Mouse (Mus musculus) heart, adult 2 months (tissue): ENCODE results near the gene Gm21060. TPM values are rescaled to one million over a fixed set of nuclear protein-coding genes. Genes with fewer than 3 reads are reported as not detected.
"Not testable (repeated sequence)": the region's sequence is repeated elsewhere in the genome, so short reads cannot be mapped to it uniquely, and the experiment has no call there.

ENCODE experiments used
- DNase-seq, 2 experiments: peaks; one replicate each; pipeline ENCODE4 v3.0.0; 2021
- H3K27ac ChIP-seq: fragments of 200-600 bp; 2 replicates; pipeline ENCODE4 v1.8.1; 2022
- H3K27me3 ChIP-seq: fragments of 200-500 bp; 2 replicates; pipeline ENCODE4 v1.6.1; 2012; ENCODE audit warnings: mild to moderate bottlenecking, low read length, inconsistent platforms, mixed read lengths; ENCODE audit not compliant: control insufficient read depth, insufficient read depth
- H3K36me3 ChIP-seq: fragments of 200-500 bp; 2 replicates; pipeline ENCODE4 v1.6.1; 2012; ENCODE audit warnings: low read length, inconsistent platforms; ENCODE audit not compliant: control insufficient read depth, insufficient read depth
- H3K4me1 ChIP-seq: fragments of 200-500 bp; 2 replicates; pipeline ENCODE4 v1.6.1; 2011; ENCODE audit warnings: low read length; ENCODE audit not compliant: control insufficient read depth, insufficient read depth
- H3K4me3 ChIP-seq: fragments of 200-600 bp; 2 replicates; pipeline ENCODE4 v1.8.1; 2022
- H3K79me2 ChIP-seq: fragments of 200-500 bp; replicated peaks from 2 replicates; pipeline ENCODE4 v1.6.1; 2012; ENCODE audit warnings: mild to moderate bottlenecking, inconsistent platforms, low read length, moderate library complexity, mixed read lengths; ENCODE audit not compliant: control insufficient read depth, insufficient read depth
- H3K9ac ChIP-seq: fragments of 200-500 bp; 2 replicates; pipeline ENCODE4 v1.6.1; 2012; ENCODE audit warnings: low read depth, mild to moderate bottlenecking, control low read depth, inconsistent platforms, low read length, mixed read lengths
- CTCF ChIP-seq: fragments of 200-600 bp; IDR thresholded peaks from 2 replicates; pipeline ENCODE4 v1.8.1; 2022; ENCODE audit warnings: antibody characterized with exemption, mild to moderate bottlenecking, moderate library complexity
- EP300 ChIP-seq: fragments of 200-500 bp; IDR thresholded peaks from 2 replicates; pipeline ENCODE4 v1.6.1; 2011; ENCODE audit warnings: low read depth, low read length, control low read depth; ENCODE audit not compliant: insufficient read depth
- POLR2A ChIP-seq: fragments of 200-500 bp; IDR thresholded peaks from 2 replicates; pipeline ENCODE4 v1.6.1; 2011; ENCODE audit warnings: mild to moderate bottlenecking, low read depth, low read length, control low read depth; ENCODE audit not compliant: insufficient read depth
- WGBS: fragments of 180-500 bp; shearing (Covaris S2); methylation state at CpG from one replicate; pipeline ENCODE4 v1.1.7; 2018; 5-methylcytosine and 5-hydroxymethylcytosine counted together
- intact Hi-C: fragments of 180-260 bp; cut with DNase I; formaldehyde crosslinking; loops from one replicate; pipeline ENCODE4 v1.15.1; 2025
- long read RNA-seq: library from polyadenylated mRNA; stranded (forward); transcript quantifications from one replicate; pipeline ENCODE4 v2.0.0, GENCODE M21; 2021
- polyA plus RNA-seq: library from polyadenylated mRNA; depleted of rRNA; stranded (reverse); fragments of >200 nt; gene quantifications from 2 replicates; pipeline ENCODE4 v1.2.3, GENCODE M21; 2012; rRNA removed
- total RNA-seq, 2 experiments: library from RNA; stranded (reverse); gene quantifications; 2 replicates each; pipeline ENCODE4 v1.2.3; 2021

Gm21060 gene
- not detected for total RNA-seq
- not detected in 2 replicates for polyA plus RNA-seq
- long read RNA-seq: 0 reads

- TF ChIP-seq CTCF: no peak
- no peak for TF ChIP-seq POLR2A
- no peaks in the 10 kb centered on the region for H3K4me1 ChIP-seq
- 85% methylated on average over 2 of the region's 2 CpGs for WGBS
- H3K9ac ChIP-seq: no peak within 1 kb of the TSS
- H3K27me3 ChIP-seq: no peaks in the 10 kb centered on the region
- no peak for DNase-seq
- H3K36me3 ChIP-seq: no peaks in the 10 kb centered on the region
- no peaks in the 10 kb centered on the region for H3K79me2 ChIP-seq
- H3K4me3 ChIP-seq: no peak within 1 kb of the TSS
- intact Hi-C loops: no loop called here
- H3K27ac ChIP-seq: no peak within 1 kb of the TSS
Measured at GRCm38 (mm10) chr19:61296969-61297368, at the start of gene Gm21060. Gm21060 (minus strand) TSS chr19:61297069.

GRCm38 (mm10) chr19:61320844-61321243, 24.0 kb upstream of the Gm21060 start:
- H3K9ac ChIP-seq, H3K4me1 ChIP-seq, H3K36me3 ChIP-seq, H3K4me3 ChIP-seq, intact Hi-C loops, H3K27me3 ChIP-seq, H3K79me2 ChIP-seq, H3K27ac ChIP-seq, DNase-seq: not testable (repeated sequence)
- 85% methylated on average over 3 of the region's 3 CpGs for WGBS

GRCm38 (mm10) chr19:61313185-61313584, 16.3 kb upstream of the Gm21060 start:
- intact Hi-C loops, H3K4me1 ChIP-seq, H3K9ac ChIP-seq, H3K4me3 ChIP-seq, H3K27ac ChIP-seq, H3K79me2 ChIP-seq, DNase-seq, H3K27me3 ChIP-seq, H3K36me3 ChIP-seq: not testable (repeated sequence)
- 46% methylated on average over 11 of the region's 11 CpGs for WGBS

- 87% methylated on average over 10 of the region's 10 CpGs for WGBS
- intact Hi-C loops, H3K27me3 ChIP-seq, DNase-seq, H3K79me2 ChIP-seq, H3K4me1 ChIP-seq, H3K36me3 ChIP-seq, H3K4me3 ChIP-seq, H3K27ac ChIP-seq, H3K9ac ChIP-seq: not testable (repeated sequence)
Measured at GRCm38 (mm10) chr19:61312400-61312799, 15.5 kb upstream of the Gm21060 start.

- H3K36me3 ChIP-seq, intact Hi-C loops, H3K27ac ChIP-seq, H3K4me3 ChIP-seq, H3K9ac ChIP-seq, DNase-seq, H3K27me3 ChIP-seq, H3K4me1 ChIP-seq, H3K79me2 ChIP-seq: not testable (repeated sequence)
- 58% methylated on average over 1 of the region's 1 CpGs for WGBS
Measured at GRCm38 (mm10) chr19:61308083-61308482, 11.2 kb upstream of the Gm21060 start.

- DNase-seq, H3K27me3 ChIP-seq, H3K27ac ChIP-seq, intact Hi-C loops, H3K9ac ChIP-seq, H3K36me3 ChIP-seq, H3K4me1 ChIP-seq, H3K4me3 ChIP-seq, H3K79me2 ChIP-seq: not testable (repeated sequence)
- 71% methylated on average over 4 of the region's 4 CpGs for WGBS
Measured at GRCm38 (mm10) chr19:61285033-61285432, 11.8 kb downstream of the Gm21060 start.

- intact Hi-C loops: no loop called here
- Histone ChIP-seq H3K4me1 (no peaks in the 10 kb centered on the region), H3K27me3 (no peaks in the 10 kb centered on the region), H3K27ac (no peak overlapping the region), H3K4me3 (no peak overlapping the region), H3K79me2 (no peaks in the 10 kb centered on the region), H3K36me3 (no peaks in the 10 kb centered on the region), H3K9ac (no peak overlapping the region)
- no peak for DNase-seq
- TF ChIP-seq EP300: no peak
- no peak for TF ChIP-seq POLR2A
- TF ChIP-seq CTCF: no peak
- WGBS: 57% methylated on average over 1 of the region's 1 CpGs
Measured at GRCm38 (mm10) chr19:61283581-61283980, 13.3 kb downstream of the Gm21060 start.
